Mouse (Mus musculus): ENCODE results near the gene Syce2. TPM values are rescaled to one million over a fixed set of nuclear protein-coding genes. Genes with fewer than 3 reads are reported as not detected.

Gene Syce2
- total RNA-seq, 2 experiments from 2014 or later: 1.2 to 1.8 TPM

DNA sequence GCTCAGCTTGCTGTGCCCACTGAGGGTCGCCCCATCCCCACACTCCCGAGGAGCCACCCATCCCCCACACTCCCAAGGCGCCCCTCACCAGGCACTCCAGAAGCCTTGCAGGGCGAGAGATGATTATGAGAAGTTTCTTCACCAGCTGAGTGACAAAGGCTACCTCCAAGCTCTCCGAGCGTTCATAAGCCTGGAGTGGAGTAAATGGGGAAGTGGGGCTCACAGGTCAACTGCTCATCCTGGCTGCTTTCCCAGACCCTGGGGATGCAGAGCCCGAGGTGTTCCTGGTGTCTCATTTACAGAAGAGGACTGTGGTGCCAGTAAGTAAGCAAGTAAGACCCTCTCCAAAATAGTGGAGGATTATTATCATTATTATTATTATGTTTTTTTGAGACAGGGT is 53.6 kb downstream of the Syce2 start:
- intact Hi-C loops (cut with DNase I): no loop called here
- TF ChIP-seq CTCF (IDR thresholded peaks at IDR 0.05): no peak
- no peak for DNase-seq
- Histone ChIP-seq H3K4me3 (no peak overlapping the region), H3K27ac (no peak overlapping the region)

DNA sequence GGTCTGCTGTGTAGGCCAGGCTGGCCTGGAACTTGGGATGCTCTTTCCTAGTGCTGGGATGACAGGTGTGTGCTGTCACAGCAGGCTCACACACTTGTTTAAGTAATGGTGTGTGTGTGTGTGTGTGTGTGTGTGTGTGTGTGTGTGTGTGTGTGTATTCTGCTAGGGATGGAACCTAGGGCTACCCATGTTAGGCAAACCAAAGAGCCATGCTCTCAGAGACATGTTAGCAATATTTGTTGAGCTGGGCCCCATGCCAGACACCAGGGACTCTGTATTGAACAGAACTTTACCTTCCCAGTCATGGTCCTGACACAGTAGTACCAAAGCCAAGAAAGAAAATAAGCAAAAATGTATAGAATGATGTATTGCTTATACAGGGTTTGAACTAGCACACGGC is 55.6 kb downstream of the Syce2 start:
- intact Hi-C loops (cut with DNase I): no loop called here
- TF ChIP-seq CTCF (IDR thresholded peaks at IDR 0.05): no peak
- no peak overlapping the region for H3K27ac ChIP-seq
- no peak for DNase-seq
- no peak overlapping the region for H3K4me3 ChIP-seq

DNA sequence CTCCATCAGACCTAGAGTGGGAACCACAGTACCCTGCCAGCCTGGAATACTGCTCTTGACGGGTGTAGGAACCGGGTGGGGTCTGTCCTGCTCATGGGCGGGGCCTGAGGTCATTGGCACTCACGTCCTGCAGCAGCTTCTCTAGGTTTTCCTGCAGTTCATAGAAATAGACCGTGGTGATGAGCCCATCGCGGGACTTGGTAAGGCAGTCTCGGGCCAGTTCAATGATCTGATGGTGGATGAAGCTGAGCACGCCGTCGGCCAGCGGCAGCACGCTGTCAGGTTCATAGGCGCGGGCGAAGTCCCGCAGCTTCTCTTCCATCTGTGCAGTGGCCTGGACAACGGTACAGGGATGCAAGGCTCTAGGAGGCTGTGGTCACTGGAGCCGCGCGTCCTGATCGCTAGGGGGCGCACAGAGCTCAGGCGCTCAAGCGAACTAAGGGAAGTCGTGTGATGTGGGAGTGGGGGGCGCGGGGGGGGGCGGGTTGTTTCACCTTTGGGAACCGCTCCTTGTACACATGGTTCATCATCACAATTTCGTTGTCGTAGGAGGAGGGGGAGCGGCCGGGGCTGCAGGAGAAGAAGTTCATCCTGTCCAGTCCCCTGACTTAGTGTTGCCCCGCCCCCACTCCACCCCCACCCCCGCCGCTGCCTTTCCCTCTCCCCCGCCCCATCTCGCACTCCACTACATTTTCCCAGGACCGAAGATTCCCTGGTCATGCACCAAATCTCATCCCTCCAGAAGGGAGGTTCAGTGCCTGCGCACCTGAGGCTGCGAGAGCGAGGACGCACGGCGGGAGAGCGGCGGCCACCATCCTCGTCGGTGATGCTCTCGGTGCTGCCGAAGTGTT is 56.8 kb downstream of the Syce2 start:
- DNase-seq: peak; percentile 76
- peak; percentile 77 for TF ChIP-seq CTCF (IDR thresholded peaks at IDR 0.05)
- H3K27ac ChIP-seq: no peak overlapping the region
- intact Hi-C loops (cut with DNase I): loop anchor here (2.0 kb wide), 1 partner anchor 28 kb away; no protein-coding TSS in a partner anchor
- peak overlapping the region; percentile 48 for H3K4me3 ChIP-seq

DNA sequence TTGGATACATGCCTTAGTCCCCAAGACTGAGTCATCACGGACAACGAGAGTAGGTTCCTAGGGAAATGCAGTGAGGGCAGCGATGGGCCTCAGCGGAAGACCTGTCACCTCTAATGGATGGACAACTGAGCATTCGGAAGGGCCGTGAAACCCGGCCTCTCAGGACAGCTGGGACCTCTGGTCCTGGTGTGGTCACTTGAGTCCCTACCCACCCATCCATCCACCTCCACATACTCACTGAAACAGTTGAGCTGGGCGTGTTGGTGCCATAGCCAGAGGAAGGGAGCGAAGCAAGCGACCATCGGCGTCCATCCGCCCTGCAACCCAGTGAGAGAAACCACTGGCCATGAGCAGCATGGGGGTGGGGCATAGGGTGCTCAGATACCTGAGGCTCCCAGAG is 58.7 kb downstream of the Syce2 start:
- Histone ChIP-seq H3K4me3 (no peak overlapping the region), H3K27ac (no peak overlapping the region)
- TF ChIP-seq CTCF (IDR thresholded peaks at IDR 0.05): no peak
- intact Hi-C loops (cut with DNase I): no loop called here
- no peak for DNase-seq

DNA sequence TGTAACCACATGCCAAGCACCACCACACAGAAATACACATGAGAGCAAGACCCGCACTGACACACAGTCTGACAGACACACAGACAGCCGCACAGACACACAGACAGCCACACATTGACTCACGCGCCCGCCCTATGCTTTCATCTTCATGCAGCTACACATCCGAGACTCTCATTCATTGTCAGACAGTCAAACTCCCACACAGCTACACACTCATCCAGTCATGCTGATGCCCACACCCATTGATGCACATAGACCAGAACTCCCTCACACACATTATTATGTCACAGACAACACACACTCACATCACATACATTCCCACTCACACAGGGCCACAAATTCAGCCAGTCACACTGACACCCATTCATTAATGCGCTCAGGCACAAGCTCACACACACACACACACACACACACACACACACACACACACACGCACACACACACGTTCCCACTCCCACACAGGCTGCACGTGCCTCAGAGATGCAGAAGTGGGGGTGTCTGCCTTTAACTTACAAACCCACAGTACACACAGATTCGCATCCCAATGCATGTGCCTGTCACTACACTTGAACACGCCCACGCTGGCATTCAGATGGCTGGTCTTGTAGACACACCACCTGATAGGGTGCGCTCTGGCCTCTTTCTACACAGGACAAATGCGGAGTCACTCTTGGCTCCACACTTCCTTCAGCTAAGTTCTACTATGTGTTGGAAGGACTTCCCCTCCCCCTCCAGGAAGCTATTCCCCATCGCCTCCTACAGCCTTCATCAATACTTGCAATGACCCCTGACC is 62.1 kb downstream of the Syce2 start:
- Histone ChIP-seq H3K27ac (no peak overlapping the region), H3K4me3 (no peak overlapping the region)
- TF ChIP-seq CTCF (IDR thresholded peaks at IDR 0.05): no peak
- intact Hi-C loops (cut with DNase I): no loop called here
- DNase-seq: no peak

DNA sequence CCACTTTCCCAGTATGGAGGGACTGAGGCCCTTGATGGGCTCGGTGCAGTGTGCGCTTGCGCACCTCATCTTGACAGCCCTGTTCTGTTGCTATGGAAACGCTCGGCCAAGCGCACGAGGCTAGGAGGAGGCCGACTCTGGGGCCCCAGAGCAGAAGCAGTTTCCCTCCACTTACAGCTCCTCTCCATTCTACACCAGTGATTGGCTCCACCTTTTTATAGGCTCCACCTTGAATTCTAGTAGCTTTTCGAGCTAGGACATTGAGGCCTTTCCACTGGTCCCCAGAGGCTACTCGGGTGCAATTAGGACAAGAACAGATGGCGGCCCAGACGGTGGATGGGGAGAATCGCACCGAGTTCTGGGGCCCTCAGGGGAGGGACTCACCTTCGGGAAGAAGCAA is 62.9 kb downstream of the Syce2 start:
- no peak overlapping the region for H3K27ac ChIP-seq
- no peak overlapping the region for H3K4me3 ChIP-seq
- no peak for TF ChIP-seq CTCF (IDR thresholded peaks at IDR 0.05)
- intact Hi-C loops (cut with DNase I): no loop called here
- DNase-seq: no peak

DNA sequence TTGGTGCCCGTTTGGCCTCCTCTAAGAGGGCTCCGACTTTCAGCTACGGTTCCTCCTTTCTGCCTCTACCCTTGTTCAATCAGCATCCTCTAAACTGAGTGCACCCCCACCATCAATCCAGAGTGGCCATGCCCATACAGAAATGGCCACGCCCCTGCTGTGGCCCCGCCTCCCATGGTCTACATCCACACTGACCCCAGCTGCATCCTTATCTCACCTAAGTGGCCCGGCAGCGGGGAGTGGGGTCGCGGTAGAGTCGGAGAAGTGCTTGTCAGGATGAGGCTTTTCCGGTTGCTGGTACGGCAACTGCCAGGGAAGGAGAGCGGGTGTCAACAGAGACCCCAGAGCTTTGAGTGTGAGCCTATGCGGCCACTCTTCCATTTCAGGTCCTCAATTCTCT is 63.6 kb downstream of the Syce2 start:
- no peak overlapping the region for H3K4me3 ChIP-seq
- intact Hi-C loops (cut with DNase I): no loop called here
- TF ChIP-seq CTCF (IDR thresholded peaks at IDR 0.05): no peak
- no peak for DNase-seq
- no peak overlapping the region for H3K27ac ChIP-seq

DNA sequence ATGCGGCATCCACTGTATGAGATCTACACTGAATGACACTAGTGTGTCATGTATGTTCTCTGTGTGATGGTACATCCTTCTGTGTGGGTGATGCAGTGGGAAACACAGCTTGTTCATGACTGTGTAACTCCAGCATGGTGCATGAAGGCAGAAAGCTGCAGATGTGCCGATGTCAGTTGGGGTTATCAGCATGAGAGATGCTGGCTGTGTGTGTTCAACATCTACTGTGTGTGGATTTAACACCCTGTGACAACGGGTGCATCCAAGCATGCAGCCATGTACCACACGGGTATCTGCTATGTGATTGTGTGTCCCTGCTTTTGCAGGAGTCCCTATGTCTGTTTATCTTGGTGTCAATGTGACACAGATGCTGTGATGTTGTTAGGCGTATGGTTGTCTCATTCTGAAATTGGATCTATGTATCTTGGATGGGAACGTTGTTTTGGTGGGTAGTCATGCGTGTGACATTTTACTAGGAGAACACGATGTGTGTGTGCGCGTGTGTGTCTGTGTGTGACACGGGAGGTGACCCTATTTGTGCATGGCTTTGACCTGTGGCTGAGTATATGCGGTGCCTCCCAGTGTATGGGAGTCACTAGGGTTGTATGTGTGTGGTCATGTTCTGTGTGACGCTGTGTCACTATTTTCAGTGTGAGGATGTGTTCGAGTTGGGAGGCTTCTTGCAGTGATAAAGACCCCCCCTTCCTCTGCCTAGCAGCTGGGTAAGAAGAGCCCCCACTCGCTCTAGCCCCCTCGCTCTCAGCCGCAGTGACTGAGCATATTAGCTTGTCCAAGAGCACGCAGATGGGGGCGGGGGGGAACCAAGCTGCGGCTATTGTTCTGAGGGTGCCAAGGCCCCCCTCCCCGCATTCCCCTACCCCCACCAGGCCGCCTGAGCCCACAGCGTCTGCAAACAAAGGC is 64.4 kb downstream of the Syce2 start:
- no peak for TF ChIP-seq CTCF (IDR thresholded peaks at IDR 0.05)
- Histone ChIP-seq H3K27ac (no peak overlapping the region), H3K4me3 (peak overlapping the region; percentile 66; the same call in 1 of the 2 replicates)
- no peak for DNase-seq
- intact Hi-C loops (cut with DNase I): no loop called here

DNA sequence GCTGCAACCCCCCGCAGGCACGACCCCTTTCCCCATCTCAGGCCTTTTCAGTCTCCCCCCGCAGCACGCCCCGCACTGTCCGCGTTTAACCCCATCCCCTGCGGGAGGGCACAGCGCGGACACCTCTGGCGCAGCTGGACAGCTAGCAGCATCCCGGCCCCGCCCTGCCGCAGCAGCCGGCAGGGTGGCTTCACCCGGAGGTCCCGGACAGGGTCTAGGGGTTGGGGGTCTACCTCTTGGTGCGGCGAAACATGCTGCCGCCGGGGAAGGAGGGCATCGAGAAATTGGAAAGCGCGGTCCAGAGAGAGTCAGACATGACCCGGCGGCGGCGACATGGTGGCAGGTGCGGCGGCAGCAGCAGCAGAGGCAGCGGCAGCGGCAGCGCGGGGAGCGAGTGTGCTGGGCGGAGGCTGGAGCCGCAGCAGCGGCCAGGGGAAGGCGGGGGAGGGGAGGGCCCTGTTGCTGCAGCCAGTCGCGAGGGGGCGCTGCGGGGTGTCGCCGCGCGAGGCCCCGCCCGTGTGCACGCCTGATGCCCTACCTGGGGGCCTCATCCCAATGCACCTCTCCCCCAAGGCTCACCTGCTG is 65.1 kb downstream of the Syce2 start, which contains the start of gene Mast1:
Gene Mast1, minus strand, starts transcription at position 398 of the 585 bp plus-strand sequence.
- DNase-seq: peak; percentile 77
- TF ChIP-seq CTCF (IDR thresholded peaks at IDR 0.05): peak; percentile 81
- intact Hi-C loops (cut with DNase I): no loop called here
- peak within 1 kb of the TSS; percentile 66 for H3K4me3 ChIP-seq
- no peak within 1 kb of the TSS for H3K27ac ChIP-seq

Small RNAs within 50 kb of the gene (microRNA-seq; reads per million reads assigned to microRNA genes)
- not detected for gene Gm24197
- not detected for gene Mir7069

Other genes starting within 250 kb of the Syce2 start
- gene Ier2, start 209.3 kb upstream of the Syce2 start, total RNA-seq (2021): 1 to 10 TPM; 5.9 to 6.5 TPM
- gene Trmt1, start 185.8 kb upstream of the Syce2 start, total RNA-seq (2021): 10 to 100 TPM; 45.6 to 57.5 TPM
- 10 to 100 TPM; 18.7 to 24.3 TPM for gene Nacc1, start 184.2 kb upstream of the Syce2 start, total RNA-seq (2021)
- gene Lyl1, start 170.7 kb upstream of the Syce2 start, total RNA-seq (2021): 1 to 10 TPM; 1.1 to 1.3 TPM
- under 1 TPM; 0.36 to 0.78 TPM for gene G430095P16Rik, start 149.1 kb upstream of the Syce2 start, total RNA-seq (2021)
- gene Nfix, start 71.8 kb upstream of the Syce2 start, total RNA-seq (2021): 100 to 1,000 TPM; 465 to 558 TPM
- 10 to 100 TPM; 10.2 to 14.3 TPM for gene Dand5, start 49.3 kb upstream of the Syce2 start, total RNA-seq (2021)
- 10 to 100 TPM; 16.2 to 30.4 TPM for gene Gadd45gip1, start 40.6 kb upstream of the Syce2 start, total RNA-seq (2021)
- gene Rad23a, start 31.4 kb upstream of the Syce2 start, total RNA-seq (2021): 100 to 1,000 TPM; 159 to 172 TPM
- gene Calr, start 25.2 kb upstream of the Syce2 start, total RNA-seq (2021): 100 to 1,000 TPM; 149 to 205 TPM
- gene Farsa, start 15.1 kb upstream of the Syce2 start, total RNA-seq (2021): 10 to 100 TPM; 23.8 to 24.9 TPM
- 10 to 100 TPM; 33.9 to 51.1 TPM for gene Gcdh, start 21.8 kb downstream of the Syce2 start, total RNA-seq (2021)
- not detected for gene Klf1, start 29.8 kb downstream of the Syce2 start, total RNA-seq (2021)
- 1 to 10 TPM; 4.0 to 8.4 TPM for gene Dnase2a, start 36.4 kb downstream of the Syce2 start, total RNA-seq (2021)
- under 1 TPM in 1 of 2 experiments, not detected in 1; 0.17 TPM for gene Mast1, start 65.2 kb downstream of the Syce2 start, total RNA-seq (2021)
- not detected for gene Rtbdn, start 74.9 kb downstream of the Syce2 start, total RNA-seq (2021)
- not detected for gene Gm49661, start 97.3 kb downstream of the Syce2 start, total RNA-seq (2021)
- 100 to 1,000 TPM; 151 to 245 TPM for gene Prdx2, start 97.5 kb downstream of the Syce2 start, total RNA-seq (2021)
- 10 to 100 TPM; 22.1 to 25.9 TPM for gene Rnaseh2a, start 97.7 kb downstream of the Syce2 start, total RNA-seq (2021)
- gene Junb, start 106.6 kb downstream of the Syce2 start, total RNA-seq (2021): 10 to 100 TPM in 1 of 2 experiments, 1 to 10 TPM in 1; 5.7 to 10.1 TPM
- 1 to 10 TPM; 1.4 to 2.0 TPM for gene Hook2, start 118.5 kb downstream of the Syce2 start, total RNA-seq (2021)
- not detected for gene Best2, start 142.4 kb downstream of the Syce2 start, total RNA-seq (2021)
- gene Asna1, start 153.2 kb downstream of the Syce2 start, total RNA-seq (2021): 10 to 100 TPM; 50.6 to 58.0 TPM
- gene Trir, start 154.7 kb downstream of the Syce2 start, total RNA-seq (2021): 10 to 100 TPM; 71.9 to 72.4 TPM
- 10 to 100 TPM; 29.9 to 33.4 TPM for gene Tnpo2, start 164.8 kb downstream of the Syce2 start, total RNA-seq (2021)
- gene Fbxw9, start 187.9 kb downstream of the Syce2 start, total RNA-seq (2021): 1 to 10 TPM; 1.4 to 1.5 TPM
- gene Gm5741, start 195.9 kb downstream of the Syce2 start, total RNA-seq (2021): not detected
- 10 to 100 TPM; 27.0 to 28.2 TPM for gene Dhps, start 199.6 kb downstream of the Syce2 start, total RNA-seq (2021)
- gene Wdr83os, start 208.6 kb downstream of the Syce2 start, total RNA-seq (2021): 10 to 100 TPM; 44.2 to 44.9 TPM
- gene Wdr83, start 209.2 kb downstream of the Syce2 start, total RNA-seq (2021): 10 to 100 TPM; 16.5 to 17.2 TPM
- 10 to 100 TPM in 1 of 2 experiments, 1 to 10 TPM in 1; 8.1 to 10.3 TPM for gene Man2b1, start 211.2 kb downstream of the Syce2 start, total RNA-seq (2021)

Data from gastrocnemius, adult 2 months (tissue).